Mouse (Mus musculus) right cerebral cortex, postnatal 10 days (tissue): ENCODE data around the gene Shld1.

Experiments
- DNase-seq, 2 experiments: peaks; one replicate each; pipeline ENCODE4 v3.0.0; 2021; ENCODE audit warnings: low spot score in 2 of 2

Gene Shld1

GRCm38 (mm10) chr2:132692320-132692719 lies 5.6 kb downstream of the Shld1 start:
- no peak for DNase-seq

GRCm38 (mm10) chr2:132693980-132694379 lies 7.2 kb downstream of the Shld1 start:
- DNase-seq = no peak

- peak in 1 of 2 experiments; percentile 19 for DNase-seq
Observed at GRCm38 (mm10) chr2:132695358-132696093, 8.8 kb downstream of the Shld1 start.

GRCm38 (mm10) chr2:132696519-132696918 lies 9.8 kb downstream of the Shld1 start:
- peak in 1 of 2 experiments; percentile 23 for DNase-seq

GRCm38 (mm10) chr2:132697256-132697655 lies 10.5 kb downstream of the Shld1 start:
- no peak for DNase-seq

GRCm38 (mm10) chr2:132697695-132698094 lies 11.0 kb downstream of the Shld1 start:
- peak in 1 of 2 experiments; percentile 19 for DNase-seq

- peak in 1 of 2 experiments; percentile 22 for DNase-seq
Observed at GRCm38 (mm10) chr2:132698420-132698819, 11.7 kb downstream of the Shld1 start.

GRCm38 (mm10) chr2:132700921-132701320 lies 14.2 kb downstream of the Shld1 start:
- DNase-seq = no peak

- peak; percentile 70 to 80 for DNase-seq
Observed at GRCm38 (mm10) chr2:132701451-132701886, 14.7 kb downstream of the Shld1 start.

GRCm38 (mm10) chr2:132705251-132705992 lies 18.7 kb downstream of the Shld1 start:
- DNase-seq = no peak

GRCm38 (mm10) chr2:132706309-132706708 lies 19.6 kb downstream of the Shld1 start:
- DNase-seq = no peak

GRCm38 (mm10) chr2:132710488-132710887 lies 23.8 kb downstream of the Shld1 start:
- DNase-seq = no peak

GRCm38 (mm10) chr2:132712061-132712460 lies 25.3 kb downstream of the Shld1 start:
- peak; percentile 59 to 61 for DNase-seq

- DNase-seq = no peak
Observed at GRCm38 (mm10) chr2:132714522-132714921, 27.8 kb downstream of the Shld1 start.

GRCm38 (mm10) chr2:132714946-132715345 lies 28.2 kb downstream of the Shld1 start:
- DNase-seq = no peak

GRCm38 (mm10) chr2:132715421-132716070 lies 28.8 kb downstream of the Shld1 start:
- DNase-seq = peak in 1 of 2 experiments; percentile 44

- peak in 1 of 2 experiments; percentile 42 for DNase-seq
Observed at GRCm38 (mm10) chr2:132716154-132716553, 29.4 kb downstream of the Shld1 start.

GRCm38 (mm10) chr2:132716901-132717536 lies 30.3 kb downstream of the Shld1 start:
- peak in 1 of 2 experiments; percentile 36 for DNase-seq

- DNase-seq = peak; percentile 22 to 49
Observed at GRCm38 (mm10) chr2:132717537-132717912, 30.8 kb downstream of the Shld1 start.

- no peak for DNase-seq
Observed at GRCm38 (mm10) chr2:132720921-132721566, 34.3 kb downstream of the Shld1 start.

GRCm38 (mm10) chr2:132721844-132722243 lies 35.1 kb downstream of the Shld1 start:
- no peak for DNase-seq
